Mouse (Mus musculus) cerebellum, adult 2 months (tissue): ENCODE data around the gene Rp2.

Experiments
- CTCF ChIP-seq: fragments of 200-500 bp; IDR thresholded peaks from 2 replicates; pipeline ENCODE4 v1.5.1; 2011; ENCODE audit warnings: low read depth, mild to moderate bottlenecking, control low read depth, low read length, moderate library complexity, borderline replicate concordance; ENCODE audit not compliant: insufficient read depth
- POLR2A ChIP-seq: fragments of 200-500 bp; IDR thresholded peaks from 2 replicates; pipeline ENCODE4 v1.6.1; 2011; ENCODE audit warnings: low read length, control low read depth, borderline replicate concordance; ENCODE audit not compliant: insufficient read depth

DNA sequence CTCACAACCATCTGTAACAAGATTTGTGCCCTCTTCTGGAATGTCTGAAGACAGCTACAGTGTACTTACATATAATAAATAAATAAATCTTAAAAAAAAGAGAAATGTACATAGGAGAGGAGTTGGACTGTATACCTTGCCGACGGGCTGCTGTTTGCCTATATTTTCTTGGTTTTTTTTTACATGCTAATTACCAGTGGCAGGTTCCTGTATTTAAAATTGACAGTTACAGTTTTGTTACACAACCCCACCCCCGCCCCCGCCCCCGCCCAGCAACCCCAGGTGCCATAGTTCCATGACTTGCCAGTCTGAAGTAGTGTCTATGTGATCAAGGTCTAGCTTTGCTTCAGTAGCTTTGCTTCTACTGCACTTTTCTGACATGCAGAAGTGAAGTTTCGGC is 18.0 kb downstream of the Rp2 start:
- no peak for TF ChIP-seq CTCF
- TF ChIP-seq POLR2A, result no peak
